Mouse (Mus musculus) midbrain, embryonic 15.5 days (tissue): ENCODE measurements around the gene Flrt1. TPM values are rescaled to one million over a fixed set of nuclear protein-coding genes. Genes with fewer than 3 reads are reported as not detected.
"Not testable (repeated sequence)": the region's sequence is repeated elsewhere in the genome, so short reads cannot be mapped to it uniquely, and the experiment has no call there.

ENCODE experiments used
- ATAC-seq: fragments of 200-750 bp; cut with Nextera tagmentation; replicated peaks from 2 replicates; pipeline ENCODE4 v1.8.0; 2017; ENCODE audit warnings: moderate TSS enrichment
- H3K27ac ChIP-seq: fragments of 300-500 bp; sonication (generic); 2 replicates; pipeline ENCODE4 v1.5.1; 2015; ENCODE audit warnings: mild to moderate bottlenecking, inconsistent platforms
- H3K27me3 ChIP-seq: fragments of 300-500 bp; sonication (generic); replicated peaks from 2 replicates; pipeline ENCODE4 v1.6.1; 2015; ENCODE audit warnings: inconsistent platforms
- H3K36me3 ChIP-seq: fragments of 300-500 bp; sonication (generic); replicated peaks from 2 replicates; pipeline ENCODE4 v1.6.1; 2015; ENCODE audit warnings: inconsistent platforms
- H3K4me1 ChIP-seq: fragments of 300-500 bp; sonication (generic); 2 replicates; pipeline ENCODE4 v1.6.1; 2015; ENCODE audit warnings: inconsistent platforms
- H3K4me2 ChIP-seq: fragments of 300-500 bp; sonication (generic); 2 replicates; pipeline ENCODE4 v1.6.1; 2015; ENCODE audit warnings: inconsistent platforms, mild to moderate bottlenecking, moderate library complexity
- H3K4me3 ChIP-seq: fragments of 300-500 bp; sonication (generic); 2 replicates; pipeline ENCODE4 v1.5.1; 2015; ENCODE audit warnings: mild to moderate bottlenecking, inconsistent platforms
- H3K9ac ChIP-seq: fragments of 300-500 bp; sonication (generic); 2 replicates; pipeline ENCODE4 v1.6.1; 2015; ENCODE audit warnings: mild to moderate bottlenecking, inconsistent platforms
- H3K9me3 ChIP-seq: fragments of 300-500 bp; sonication (generic); 2 replicates; pipeline ENCODE4 v1.6.1; 2016; ENCODE audit warnings: inconsistent platforms
- WGBS: fragments of 180-500 bp; shearing (Covaris S2); methylation state at CpG from one replicate; pipeline ENCODE4 v1.1.7; 2015; ENCODE audit warnings: mixed read lengths; 5-methylcytosine and 5-hydroxymethylcytosine counted together
- polyA plus RNA-seq: library from polyadenylated mRNA; unstranded; fragments of >200 nt; fragmentation: Nextera tagmentation; extraction: Ambion mirVana; gene quantifications from 2 replicates; pipeline ENCODE4 v1.2.1, GENCODE M21; 2015

Flrt1 gene
- polyA plus RNA-seq, 1 experiment from 2014 or later = 12.5 TPM

- Histone ChIP-seq H3K4me3 (no peak overlapping the region), H3K4me1 (peaks cover 25% of the 10 kb centered on the region), H3K9me3 (no peaks in the 10 kb centered on the region), H3K9ac (no peak overlapping the region), H3K4me2 (no peak overlapping the region), H3K36me3 (no peaks in the 10 kb centered on the region), H3K27ac (no peak overlapping the region), H3K27me3 (peaks cover 8% of the 10 kb centered on the region; the same call in 1 of the 2 replicates)
- no peak for ATAC-seq
- WGBS = 93% methylated on average over 8 of the region's 8 CpGs
These were observed 42.6 kb downstream of the Flrt1 start for GRCm38 (mm10) chr19:7062916-7063315.

- no peak overlapping the region for H3K27ac ChIP-seq
- peaks cover 25% of the 10 kb centered on the region for H3K4me1 ChIP-seq
- 91% methylated on average over 5 of the region's 5 CpGs for WGBS
These were observed 43.4 kb downstream of the Flrt1 start for GRCm38 (mm10) chr19:7062110-7062509.

GRCm38 (mm10) chr19:7058541-7058940, 47.0 kb downstream of the Flrt1 start:
- 52% methylated on average over 6 of the region's 6 CpGs for WGBS
- H3K27me3 ChIP-seq = peaks cover 17% of the 10 kb centered on the region

More at GRCm38 (mm10) chr19:7062110-7062509, 43.4 kb downstream of the Flrt1 start:
- H3K36me3 ChIP-seq = no peaks in the 10 kb centered on the region
- no peak for ATAC-seq
- no peak overlapping the region for H3K4me2 ChIP-seq
- H3K27me3 ChIP-seq = peaks cover 11% of the 10 kb centered on the region
- no peak overlapping the region for H3K9ac ChIP-seq
- no peaks in the 10 kb centered on the region for H3K9me3 ChIP-seq
- H3K4me3 ChIP-seq = no peak overlapping the region

GRCm38 (mm10) chr19:7057722-7058207, 47.8 kb downstream of the Flrt1 start:
- Histone ChIP-seq H3K4me2 (peak overlapping the region; percentile 99), H3K36me3 (no peaks in the 10 kb centered on the region), H3K4me1 (peaks cover 23% of the 10 kb centered on the region), H3K9ac (no peak overlapping the region), H3K4me3 (peak overlapping the region; percentile 60), H3K27ac (no peak overlapping the region), H3K9me3 (no peaks in the 10 kb centered on the region), H3K27me3 (peaks cover 17% of the 10 kb centered on the region)
- peak; percentile 48; the same call in 1 of the 2 replicates for ATAC-seq
- under 1% methylated on average over 15 of the region's 15 CpGs for WGBS

More at GRCm38 (mm10) chr19:7058541-7058940, 47.0 kb downstream of the Flrt1 start:
- H3K9me3 ChIP-seq = no peaks in the 10 kb centered on the region
- H3K9ac ChIP-seq = no peak overlapping the region
- no peak overlapping the region for H3K27ac ChIP-seq
- no peak overlapping the region for H3K4me3 ChIP-seq
- H3K4me2 ChIP-seq = no peak overlapping the region
- H3K36me3 ChIP-seq = no peaks in the 10 kb centered on the region
- peaks cover 23% of the 10 kb centered on the region for H3K4me1 ChIP-seq
- ATAC-seq = no peak

- Histone ChIP-seq H3K9ac (peak overlapping the region; percentile 50), H3K27me3 (peaks cover 17% of the 10 kb centered on the region), H3K27ac (no peak overlapping the region), H3K36me3 (no peaks in the 10 kb centered on the region), H3K9me3 (no peaks in the 10 kb centered on the region), H3K4me3 (peak overlapping the region; percentile 60), H3K4me2 (peak overlapping the region; percentile 99), H3K4me1 (peaks cover 23% of the 10 kb centered on the region)
- WGBS = 3% methylated on average over 16 of the region's 16 CpGs
- ATAC-seq = peak; percentile 68
These were observed 48.3 kb downstream of the Flrt1 start for GRCm38 (mm10) chr19:7057126-7057721.

GRCm38 (mm10) chr19:7056248-7057087, 49.1 kb downstream of the Flrt1 start, which contains the start of gene Macrod1:
Macrod1 (plus strand) TSS chr19:7056810.
- Histone ChIP-seq H3K9ac (peak within 1 kb of the TSS; percentile 50), H3K4me3 (peak within 1 kb of the TSS; percentile 60), H3K9me3 (no peaks in the 10 kb centered on the region), H3K27me3 (peaks cover 17% of the 10 kb centered on the region), H3K4me1 (peaks cover 23% of the 10 kb centered on the region), H3K27ac (no peak within 1 kb of the TSS), H3K36me3 (no peaks in the 10 kb centered on the region), H3K4me2 (peak within 1 kb of the TSS; percentile 99)
- peak; percentile 91 for ATAC-seq
- WGBS = 1% methylated on average over 72 of the region's 72 CpGs

GRCm38 (mm10) chr19:7055173-7055572, 50.4 kb downstream of the Flrt1 start:
- Histone ChIP-seq H3K4me1 (peaks cover 23% of the 10 kb centered on the region), H3K9me3 (no peaks in the 10 kb centered on the region), H3K27me3 (peaks cover 17% of the 10 kb centered on the region), H3K27ac (no peak overlapping the region), H3K36me3 (no peaks in the 10 kb centered on the region), H3K9ac (no peak overlapping the region), H3K4me2 (no peak overlapping the region), H3K4me3 (no peak overlapping the region)
- WGBS = 43% methylated on average over 3 of the region's 3 CpGs
- no peak for ATAC-seq

GRCm38 (mm10) chr19:7054772-7055171, 50.8 kb downstream of the Flrt1 start:
- no peak for ATAC-seq
- no peak overlapping the region for H3K27ac ChIP-seq
- WGBS = 69% methylated on average over 10 of the region's 10 CpGs
- no peak overlapping the region for H3K4me3 ChIP-seq
- H3K9me3 ChIP-seq = no peaks in the 10 kb centered on the region
- no peaks in the 10 kb centered on the region for H3K36me3 ChIP-seq
- H3K4me2 ChIP-seq = no peak overlapping the region
- H3K27me3 ChIP-seq = peaks cover 17% of the 10 kb centered on the region
- no peak overlapping the region for H3K9ac ChIP-seq
- H3K4me1 ChIP-seq = peaks cover 23% of the 10 kb centered on the region

GRCm38 (mm10) chr19:7053382-7053781, 52.1 kb downstream of the Flrt1 start:
- peaks cover 22% of the 10 kb centered on the region for H3K4me1 ChIP-seq
- not testable (repeated sequence) for H3K9me3 ChIP-seq, H3K27ac ChIP-seq, H3K4me3 ChIP-seq, H3K4me2 ChIP-seq, H3K36me3 ChIP-seq, ATAC-seq, H3K9ac ChIP-seq
- H3K27me3 ChIP-seq = peaks cover 14% of the 10 kb centered on the region
- 77% methylated on average over 4 of the region's 4 CpGs for WGBS

GRCm38 (mm10) chr19:7044706-7045105, 60.8 kb downstream of the Flrt1 start:
- H3K4me2 ChIP-seq = no peak overlapping the region
- WGBS = 49% methylated on average over 4 of the region's 4 CpGs
- no peaks in the 10 kb centered on the region for H3K36me3 ChIP-seq
- H3K9ac ChIP-seq = no peak overlapping the region
- no peak for ATAC-seq
- H3K9me3 ChIP-seq = no peaks in the 10 kb centered on the region
- no peak overlapping the region for H3K27ac ChIP-seq
- H3K4me1 ChIP-seq = peaks cover 5% of the 10 kb centered on the region
- H3K27me3 ChIP-seq = no peaks in the 10 kb centered on the region
- no peak overlapping the region for H3K4me3 ChIP-seq

GRCm38 (mm10) chr19:7044279-7044678, 61.2 kb downstream of the Flrt1 start:
- H3K36me3 ChIP-seq = no peaks in the 10 kb centered on the region
- no peak overlapping the region for H3K9ac ChIP-seq
- no peak overlapping the region for H3K27ac ChIP-seq
- H3K4me2 ChIP-seq = no peak overlapping the region
- peaks cover 5% of the 10 kb centered on the region for H3K4me1 ChIP-seq
- no peak overlapping the region for H3K4me3 ChIP-seq
- no peaks in the 10 kb centered on the region for H3K27me3 ChIP-seq
- no peaks in the 10 kb centered on the region for H3K9me3 ChIP-seq
- WGBS = 65% methylated on average over 4 of the region's 4 CpGs
- ATAC-seq = no peak
